Mouse (Mus musculus) spleen, adult 2 months (tissue): ENCODE results near the gene Xylt1. TPM values are rescaled to one million over a fixed set of nuclear protein-coding genes. Genes with fewer than 3 reads are reported as not detected.

Experiments
- DNase-seq, 2 experiments: peaks; one replicate each; pipeline versions ENCODE4 v3.0.0 to v3.0.0-alpha.2; 2012 to 2021; ENCODE audit warnings: low spot score in 2 of 2, low read depth in 1 of 2
- H3K27ac ChIP-seq: fragments of 200-500 bp; 2 replicates; pipeline ENCODE4 v1.5.1; 2012; ENCODE audit warnings: low read length, inconsistent platforms; ENCODE audit not compliant: insufficient read depth
- H3K27me3 ChIP-seq: fragments of 200-500 bp; 2 replicates; pipeline ENCODE4 v1.6.1; 2012; ENCODE audit warnings: mild to moderate bottlenecking, moderate library complexity, low read length, inconsistent platforms; ENCODE audit not compliant: control insufficient read depth, insufficient read depth
- H3K36me3 ChIP-seq: fragments of 200-500 bp; 2 replicates; pipeline ENCODE4 v1.6.1; 2012; ENCODE audit warnings: mild to moderate bottlenecking, low read length, inconsistent platforms; ENCODE audit not compliant: control insufficient read depth, insufficient read depth
- H3K4me1 ChIP-seq: fragments of 200-500 bp; 2 replicates; pipeline ENCODE4 v1.6.1; 2011; ENCODE audit warnings: inconsistent platforms; ENCODE audit not compliant: control insufficient read depth, insufficient read depth, insufficient read length
- H3K4me3 ChIP-seq: fragments of 200-500 bp; 2 replicates; pipeline ENCODE4 v1.5.1; 2011; ENCODE audit warnings: mild to moderate bottlenecking, inconsistent platforms; ENCODE audit not compliant: insufficient read depth, insufficient read length; ENCODE audit errors: extremely low read depth
- CTCF ChIP-seq: fragments of 200-500 bp; IDR thresholded peaks from 2 replicates; pipeline ENCODE4 v1.5.1; 2011; ENCODE audit warnings: mild to moderate bottlenecking, inconsistent platforms; ENCODE audit not compliant: insufficient read depth, insufficient read length, insufficient replicate concordance; ENCODE audit errors: extremely low read depth
- POLR2A ChIP-seq: fragments of 200-500 bp; IDR thresholded peaks from 2 replicates; pipeline ENCODE4 v1.6.1; 2011; ENCODE audit warnings: low read depth, low read length, inconsistent platforms
- WGBS: fragments of 180-500 bp; shearing (Covaris S2); methylation state at CpG from one replicate; pipeline ENCODE4 v1.1.7; 2018; 5-methylcytosine and 5-hydroxymethylcytosine counted together
- polyA plus RNA-seq: library from polyadenylated mRNA; depleted of rRNA; stranded (reverse); fragments of >200 nt; gene quantifications from 2 replicates; pipeline ENCODE4 v1.2.3, GENCODE M21; 2012

Xylt1 gene
- polyA plus RNA-seq, 1 experiment: 7.8 TPM

DNA sequence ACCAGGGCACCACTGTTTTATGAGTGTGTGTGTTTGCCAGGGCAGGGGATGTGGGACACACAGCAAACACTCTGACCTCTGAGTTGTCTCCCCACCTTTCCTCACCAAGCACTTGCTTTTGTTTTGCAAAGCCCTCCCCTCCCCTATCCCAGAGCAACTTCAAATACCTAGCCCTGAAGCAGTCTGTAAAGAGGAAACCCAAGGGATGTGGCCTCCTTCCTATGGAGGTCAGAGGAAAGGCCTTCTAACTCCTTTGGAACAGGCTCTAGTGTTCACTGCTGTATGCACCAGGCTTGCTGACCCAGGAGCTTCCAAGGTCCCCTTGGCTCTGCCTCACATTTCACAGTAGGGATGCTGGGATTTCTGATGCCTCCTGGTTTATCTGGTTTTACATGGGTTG lies 39.5 kb downstream of the Xylt1 start:
- no peak for DNase-seq
- Histone ChIP-seq H3K36me3 (no peaks in the 10 kb centered on the region), H3K27ac (no peak overlapping the region), H3K27me3 (no peaks in the 10 kb centered on the region), H3K4me1 (peaks cover 13% of the 10 kb centered on the region; the same call in 1 of the 2 replicates), H3K4me3 (no peak overlapping the region)
- TF ChIP-seq POLR2A: no peak
- TF ChIP-seq CTCF: no peak

- Histone ChIP-seq H3K27ac (no peak overlapping the region), H3K4me1 (peaks cover 8% of the 10 kb centered on the region; the same call in 1 of the 2 replicates), H3K27me3 (no peaks in the 10 kb centered on the region), H3K36me3 (no peaks in the 10 kb centered on the region), H3K4me3 (no peak overlapping the region)
- no peak for DNase-seq
- 85% methylated on average over 11 of the region's 11 CpGs for WGBS
- TF ChIP-seq POLR2A (no peak), CTCF (no peak)
Measured at GRCm38 (mm10) chr7:117420836-117421566, 40.2 kb downstream of the Xylt1 start.

- H3K4me3 ChIP-seq: no peak overlapping the region
- WGBS: 76% methylated on average over 4 of the region's 4 CpGs
- no peak for TF ChIP-seq CTCF
- TF ChIP-seq POLR2A: no peak
- H3K27ac ChIP-seq: no peak overlapping the region
- H3K36me3 ChIP-seq: no peaks in the 10 kb centered on the region
- no peaks in the 10 kb centered on the region for H3K27me3 ChIP-seq
- peaks cover 17% of the 10 kb centered on the region; the same call in 1 of the 2 replicates for H3K4me1 ChIP-seq
- no peak for DNase-seq
Measured at GRCm38 (mm10) chr7:117424841-117425240, 44.1 kb downstream of the Xylt1 start.

DNA sequence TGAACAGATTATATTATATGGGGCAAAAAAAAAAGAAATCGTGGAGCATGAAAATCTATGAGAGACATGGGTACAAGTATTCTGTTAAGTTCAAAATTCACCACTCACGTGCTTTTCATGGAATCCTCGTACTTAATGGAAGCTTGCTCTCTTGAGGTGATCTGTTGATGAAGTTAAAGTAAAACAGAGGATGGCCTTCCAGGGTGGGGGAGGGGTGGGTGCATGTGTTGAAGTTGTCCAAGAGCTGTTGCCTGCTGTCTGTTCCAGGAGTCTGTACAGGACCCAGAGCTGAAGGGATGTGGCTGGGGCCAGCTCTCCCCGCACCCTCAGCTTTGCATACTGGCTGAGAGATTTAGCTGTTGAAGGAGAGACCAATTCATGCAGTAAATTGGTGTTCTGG lies 45.6 kb downstream of the Xylt1 start:
- Histone ChIP-seq H3K4me3 (no peak overlapping the region), H3K27ac (no peak overlapping the region), H3K4me1 (peaks cover 24% of the 10 kb centered on the region; the same call in 1 of the 2 replicates), H3K27me3 (no peaks in the 10 kb centered on the region), H3K36me3 (no peaks in the 10 kb centered on the region)
- no peak for DNase-seq
- TF ChIP-seq CTCF: no peak
- 92% methylated on average over 4 of the region's 4 CpGs for WGBS

DNA sequence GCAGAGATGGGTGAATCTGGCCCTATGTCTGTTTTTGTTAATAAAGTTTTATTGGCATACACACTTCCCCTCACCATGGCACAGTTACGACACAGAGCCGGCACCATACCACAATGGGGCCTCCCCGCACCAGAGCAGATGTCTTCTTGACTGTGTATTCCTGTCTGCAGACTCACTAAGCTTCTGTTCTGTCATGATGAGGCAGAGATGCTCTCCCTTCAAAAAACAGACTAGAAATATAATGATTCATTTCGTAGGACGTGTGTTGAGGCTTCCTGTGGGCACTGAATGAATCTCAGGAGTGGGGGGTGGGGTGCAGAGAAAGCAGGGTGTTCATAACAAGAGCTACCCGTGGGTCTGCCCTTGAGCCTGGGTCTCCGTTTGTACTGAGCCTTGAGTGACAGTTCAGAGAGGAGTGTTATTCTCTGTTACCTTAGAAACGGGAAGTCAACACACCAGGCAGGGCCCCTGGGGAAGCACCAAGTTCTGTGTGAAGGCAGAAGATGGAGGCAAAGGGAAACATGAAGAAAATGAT lies 48.0 kb downstream of the Xylt1 start:
- TF ChIP-seq CTCF (no peak), POLR2A (no peak)
- peaks cover 35% of the 10 kb centered on the region; the same call in 1 of the 2 replicates for H3K4me1 ChIP-seq
- DNase-seq: peak; percentile 64 to 95
- no peaks in the 10 kb centered on the region for H3K27me3 ChIP-seq
- peak overlapping the region; percentile 66 for H3K27ac ChIP-seq
- WGBS: 9% methylated on average over 8 of the region's 8 CpGs
- H3K36me3 ChIP-seq: no peaks in the 10 kb centered on the region
- H3K4me3 ChIP-seq: no peak overlapping the region

DNA sequence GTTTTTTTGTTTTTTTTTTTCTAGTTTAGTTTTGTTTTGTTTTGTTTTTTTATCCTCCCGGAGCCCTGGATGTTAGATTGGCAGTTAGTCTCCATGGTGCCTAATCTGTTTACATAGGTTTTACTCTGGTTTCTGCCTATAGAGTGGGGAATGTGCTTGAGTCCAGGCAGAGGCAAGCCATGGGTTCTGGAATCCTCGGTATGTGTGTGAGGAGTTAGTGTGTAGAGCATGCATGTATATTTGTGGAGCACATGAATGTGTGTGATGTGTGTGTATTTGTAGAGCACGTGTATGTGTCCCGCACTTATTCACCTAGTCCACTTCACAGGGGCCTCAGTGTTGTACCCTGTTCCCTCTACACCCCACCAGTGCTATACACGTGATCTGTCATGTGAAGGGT lies 48.7 kb downstream of the Xylt1 start:
- H3K36me3 ChIP-seq: no peaks in the 10 kb centered on the region
- WGBS: 97% methylated on average over 5 of the region's 5 CpGs
- no peak overlapping the region for H3K4me3 ChIP-seq
- no peak for DNase-seq
- no peak overlapping the region for H3K27ac ChIP-seq
- no peak for TF ChIP-seq POLR2A
- no peak for TF ChIP-seq CTCF
- H3K27me3 ChIP-seq: no peaks in the 10 kb centered on the region
- H3K4me1 ChIP-seq: peaks cover 32% of the 10 kb centered on the region; the same call in 1 of the 2 replicates

DNA sequence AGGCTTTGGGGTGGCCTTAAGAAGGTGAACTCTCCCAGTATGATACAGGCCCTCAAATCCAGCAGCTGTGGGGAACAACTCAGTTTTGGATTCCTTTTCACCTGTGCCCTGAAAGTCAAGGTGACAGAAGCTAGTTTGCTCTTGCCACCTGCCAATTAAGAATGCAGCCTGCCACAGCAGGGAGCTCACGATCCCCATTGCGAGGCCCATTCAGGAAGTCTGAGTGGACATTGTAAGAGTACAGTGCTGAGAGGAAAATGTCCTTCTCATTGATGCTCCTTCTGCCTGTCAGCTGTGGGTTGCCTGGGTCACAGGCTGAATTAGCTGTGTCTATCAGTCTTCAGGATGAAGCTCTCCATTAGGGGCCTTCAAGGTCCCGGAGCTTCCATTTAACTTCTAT lies 49.1 kb downstream of the Xylt1 start:
- H3K27me3 ChIP-seq: no peaks in the 10 kb centered on the region
- 89% methylated on average over 3 of the region's 3 CpGs for WGBS
- no peak overlapping the region for H3K27ac ChIP-seq
- H3K4me3 ChIP-seq: no peak overlapping the region
- TF ChIP-seq CTCF (no peak), POLR2A (no peak)
- peaks cover 31% of the 10 kb centered on the region; the same call in 1 of the 2 replicates for H3K4me1 ChIP-seq
- no peak for DNase-seq
- no peaks in the 10 kb centered on the region for H3K36me3 ChIP-seq
